Mouse (Mus musculus): ENCODE data around the gene Arhgap24.

The Arhgap24 gene

DNA sequence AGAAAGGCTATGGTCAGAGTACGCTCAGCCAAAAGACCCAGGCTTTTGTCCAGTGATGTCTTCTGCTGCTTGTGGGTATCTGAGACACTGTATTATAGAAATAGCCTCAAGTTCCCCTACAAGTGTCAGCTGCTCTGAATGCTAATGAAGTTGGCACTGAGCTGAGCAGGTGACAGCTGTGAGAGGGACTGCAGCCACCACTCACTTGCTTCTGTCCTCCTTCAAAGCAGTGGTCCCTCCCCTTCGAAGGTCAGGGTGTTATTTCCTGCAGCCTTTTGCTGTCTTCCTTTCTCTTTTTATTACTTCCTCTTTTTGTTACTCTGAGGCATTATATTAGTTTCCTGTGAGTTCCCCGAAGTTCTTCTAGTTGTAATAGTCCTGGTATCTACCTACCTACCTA is 16.0 kb downstream of the Arhgap24 start:
- in situ Hi-C loops (cut with MboI; ENCODE audit: unreplicated experiment in 2 of 2), result loop anchor here (5.0 to 25.0 kb wide), 4 partner anchors 195 to 1635 kb away; partner anchors contain the start of gene Aff1 (in 2 of the 2)

DNA sequence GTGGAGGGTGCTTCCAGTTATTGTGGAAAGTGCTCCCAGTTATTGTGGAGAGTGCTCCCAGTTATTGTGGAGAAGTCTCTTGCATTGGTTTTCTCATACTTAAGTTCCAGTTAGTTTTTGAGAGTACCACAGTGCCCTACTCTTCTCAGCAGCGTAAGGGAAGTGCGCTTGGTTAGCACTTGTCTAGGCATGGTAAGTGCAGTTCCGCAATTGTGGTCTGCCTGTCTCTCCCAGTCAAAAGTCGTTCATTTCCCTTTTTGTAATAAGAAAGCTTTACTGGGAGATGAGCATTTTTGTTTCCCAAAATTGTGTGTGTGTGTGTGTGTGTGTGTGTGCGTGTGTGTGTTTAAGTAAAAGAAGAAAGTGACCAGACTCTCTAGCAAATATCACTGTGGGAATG is 17.6 kb downstream of the Arhgap24 start:
- in situ Hi-C loops (cut with MboI; ENCODE audit: unreplicated experiment in 2 of 2), result loop anchor here (5.0 to 25.0 kb wide), 4 partner anchors 194 to 1636 kb away; partner anchors contain the start of gene Aff1 (in 2 of the 2)

DNA sequence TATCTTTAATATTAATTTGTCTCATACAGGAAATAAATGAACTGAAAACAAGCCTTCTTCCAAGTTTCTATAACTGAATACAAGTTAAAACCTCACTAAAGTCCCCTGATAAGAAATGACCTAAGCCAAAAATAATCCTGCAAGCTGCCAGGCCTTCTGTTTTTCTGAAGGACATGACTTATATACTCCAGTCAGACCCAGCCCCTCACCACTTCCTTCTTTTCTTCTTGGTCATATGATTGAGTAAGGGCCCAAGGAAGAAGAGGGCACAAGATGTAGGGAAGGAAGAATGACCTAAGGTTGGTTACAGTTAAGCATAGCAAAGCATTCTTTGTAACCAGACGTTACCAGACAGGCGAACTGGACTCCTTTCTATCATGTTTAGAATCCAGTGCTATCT is 21.1 kb downstream of the Arhgap24 start:
- in situ Hi-C loops (cut with MboI; ENCODE audit: unreplicated experiment in 2 of 2), result no loop called here

DNA sequence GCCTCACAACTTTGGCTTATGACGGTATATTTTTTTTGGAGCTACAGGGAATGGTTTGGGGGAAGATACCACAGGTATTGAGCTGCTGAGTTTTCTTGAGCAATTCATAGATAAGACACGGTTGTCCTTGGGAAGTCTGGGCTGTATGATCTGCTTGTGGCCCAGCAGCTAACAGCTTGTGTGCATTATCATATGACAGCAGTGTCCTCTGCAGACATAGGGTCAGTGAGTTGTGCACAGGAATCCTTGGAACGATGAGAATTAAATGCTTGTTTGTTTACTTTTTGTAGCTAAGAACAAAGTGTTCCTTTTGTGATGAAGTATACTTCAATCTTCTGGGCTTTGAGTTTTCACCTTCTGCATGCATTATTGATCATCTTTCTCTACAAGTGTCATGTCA is 21.9 kb downstream of the Arhgap24 start:
- in situ Hi-C loops (cut with MboI; ENCODE audit: unreplicated experiment in 2 of 2), result no loop called here

DNA sequence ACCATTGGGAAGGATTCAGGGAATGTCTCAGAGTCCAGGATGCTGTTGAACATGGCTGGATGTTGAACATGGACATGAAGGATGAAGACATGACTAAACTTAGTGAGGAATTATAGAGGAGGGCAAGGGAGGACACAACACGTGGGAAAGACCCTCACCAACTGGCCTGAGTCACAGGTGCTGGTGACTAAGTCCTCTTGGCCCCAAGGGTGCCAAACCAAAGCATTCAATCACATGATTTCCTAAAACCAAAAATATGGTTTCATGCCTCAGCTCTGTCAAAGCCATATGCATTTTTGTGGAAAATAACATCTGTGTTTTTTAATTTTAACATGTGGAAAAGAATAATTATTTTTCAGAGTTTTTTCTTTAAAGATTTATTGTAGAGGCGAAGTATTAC is 22.7 kb downstream of the Arhgap24 start:
- in situ Hi-C loops (cut with MboI; ENCODE audit: unreplicated experiment in 2 of 2), result no loop called here

DNA sequence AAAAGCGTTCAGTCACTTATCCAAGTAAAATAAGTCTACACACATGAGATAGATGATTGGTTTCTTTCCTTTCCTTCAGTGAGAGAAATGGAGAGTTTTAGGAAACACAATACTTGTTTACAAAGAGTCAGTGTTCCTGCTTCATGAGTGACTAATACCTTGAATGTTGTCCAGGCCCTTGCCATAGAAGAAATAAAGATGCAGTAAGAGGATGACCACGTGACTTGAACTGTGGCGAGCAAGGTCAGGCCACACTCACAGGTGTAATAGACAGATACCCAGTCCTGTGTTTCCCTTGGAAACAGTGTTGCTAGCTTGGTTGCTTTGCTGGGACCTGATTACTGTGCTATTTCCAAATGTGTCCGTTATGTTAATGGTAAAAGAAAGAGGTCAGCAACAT is 23.4 kb downstream of the Arhgap24 start:
- in situ Hi-C loops (cut with MboI; ENCODE audit: unreplicated experiment in 2 of 2), result no loop called here

DNA sequence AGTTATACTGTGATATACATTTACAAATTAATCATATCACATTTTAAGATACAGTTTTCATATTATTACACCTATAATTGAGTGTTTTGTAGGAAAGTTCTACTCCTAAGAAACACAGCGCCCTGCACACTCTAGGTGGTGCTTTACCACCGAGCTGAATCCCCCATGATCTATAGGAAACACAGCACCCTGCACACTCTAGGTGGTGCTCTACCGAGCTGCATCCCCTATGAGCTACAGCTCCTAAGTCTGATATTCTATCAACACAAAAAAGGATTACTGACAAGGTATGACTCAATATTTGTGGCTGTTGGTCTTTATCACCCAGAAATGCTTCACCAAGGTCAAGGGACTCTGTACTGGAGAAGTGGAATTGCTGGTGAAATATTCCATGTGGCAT is 27.0 kb downstream of the Arhgap24 start:
- in situ Hi-C loops (cut with MboI; ENCODE audit: unreplicated experiment in 2 of 2), result no loop called here

DNA sequence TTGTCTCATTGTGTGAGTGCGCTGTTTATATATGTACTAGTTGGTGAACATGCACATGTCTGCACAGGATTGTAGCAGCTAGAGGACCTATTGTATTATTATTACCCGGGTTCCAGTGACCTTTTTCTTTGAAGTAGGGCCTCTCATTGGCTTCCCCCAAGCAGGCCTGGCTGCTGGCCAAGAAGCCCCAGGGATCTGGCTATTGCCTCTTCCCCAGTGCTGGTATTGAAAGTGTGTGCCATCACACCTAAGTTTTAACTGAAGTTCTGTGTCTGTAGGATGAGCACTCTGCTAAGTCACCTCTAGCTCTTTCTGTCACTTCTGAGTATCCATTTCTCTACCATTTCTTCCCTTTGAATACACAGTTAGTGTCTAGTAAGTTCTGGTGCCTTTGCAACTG is 28.2 kb downstream of the Arhgap24 start:
- in situ Hi-C loops (cut with MboI; ENCODE audit: unreplicated experiment in 2 of 2), result no loop called here

DNA sequence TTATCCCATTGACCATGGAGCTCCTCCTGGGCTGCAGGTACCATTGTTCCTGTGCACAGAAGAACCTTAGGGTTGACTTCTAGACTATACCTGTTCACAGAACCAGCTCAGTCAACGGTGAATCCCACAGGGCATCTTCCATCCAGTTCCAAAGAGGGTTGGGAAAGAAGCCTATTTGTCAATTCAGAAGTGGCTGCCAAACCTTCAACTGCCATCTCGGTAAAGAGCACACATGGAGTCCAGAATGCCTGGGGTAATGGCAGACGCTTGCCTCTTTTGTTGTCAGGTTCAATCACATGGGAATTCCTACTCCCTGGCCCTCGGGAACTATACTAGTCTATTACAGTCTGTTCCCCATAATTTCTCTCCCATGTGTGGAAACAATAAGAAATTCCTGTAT is 30.5 kb downstream of the Arhgap24 start:
- in situ Hi-C loops (cut with MboI; ENCODE audit: unreplicated experiment in 2 of 2), result no loop called here

DNA sequence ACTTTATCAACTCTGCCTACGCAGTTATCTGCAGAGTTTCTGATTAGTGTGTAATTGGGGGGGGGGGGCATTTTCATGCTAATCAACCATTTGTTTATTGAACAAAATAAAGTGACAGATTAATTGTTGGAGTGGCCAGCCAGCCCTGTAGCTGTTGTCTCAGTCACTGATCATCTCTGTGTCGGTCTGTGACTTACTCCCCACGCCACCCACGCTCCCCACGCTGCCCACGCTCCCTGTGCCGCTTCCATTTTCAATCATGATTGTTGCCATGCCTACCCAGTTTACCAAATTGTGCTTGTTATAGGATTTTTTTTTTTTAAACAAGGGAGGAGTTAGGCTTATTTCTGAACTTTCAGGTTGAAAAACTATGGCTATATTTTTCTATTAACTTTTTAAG is 34.3 kb downstream of the Arhgap24 start:
- in situ Hi-C loops (cut with MboI; ENCODE audit: unreplicated experiment in 2 of 2), result no loop called here

DNA sequence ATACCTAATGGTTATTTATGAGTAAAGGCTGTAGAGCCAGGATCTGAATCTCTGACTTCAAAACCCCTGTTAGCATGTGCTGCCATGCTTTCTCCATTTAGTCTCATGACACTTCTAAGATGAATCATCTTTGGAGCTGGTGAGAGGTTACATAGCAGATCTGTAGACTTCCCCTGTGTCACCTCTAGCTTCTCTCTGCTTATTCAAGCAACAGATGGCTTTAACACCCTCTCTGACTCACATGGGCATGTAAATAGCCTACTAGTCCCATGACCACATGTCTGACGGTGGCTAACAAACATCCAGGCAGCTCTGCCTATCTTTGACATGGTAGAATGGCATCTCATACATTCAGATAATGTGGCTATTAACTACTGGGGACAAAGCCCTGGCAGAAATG is 39.3 kb downstream of the Arhgap24 start:
- in situ Hi-C loops (cut with MboI; ENCODE audit: unreplicated experiment in 2 of 2), result no loop called here

DNA sequence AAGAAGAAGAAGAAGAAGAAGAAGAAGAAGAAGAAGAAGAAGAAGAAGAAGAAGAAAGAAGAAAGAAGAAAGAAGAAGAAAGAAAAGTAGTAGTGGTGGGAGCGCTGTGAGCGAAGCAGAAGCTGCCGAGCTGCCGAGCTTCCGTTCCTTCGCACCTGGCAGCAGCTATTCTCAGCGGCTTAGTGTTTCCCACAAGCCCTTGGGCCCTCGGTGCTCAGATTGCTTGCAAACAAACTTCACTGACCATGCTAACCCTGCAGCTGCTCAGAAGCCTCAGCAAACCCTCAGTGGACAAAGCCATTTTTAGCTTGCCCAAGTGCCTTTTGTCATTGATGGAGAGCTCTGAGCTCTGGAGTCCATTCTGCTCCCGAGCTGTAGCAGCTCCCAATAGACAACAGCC is 54.1 kb downstream of the Arhgap24 start:
- in situ Hi-C loops (cut with MboI; ENCODE audit: unreplicated experiment in 2 of 2), result no loop called here

DNA sequence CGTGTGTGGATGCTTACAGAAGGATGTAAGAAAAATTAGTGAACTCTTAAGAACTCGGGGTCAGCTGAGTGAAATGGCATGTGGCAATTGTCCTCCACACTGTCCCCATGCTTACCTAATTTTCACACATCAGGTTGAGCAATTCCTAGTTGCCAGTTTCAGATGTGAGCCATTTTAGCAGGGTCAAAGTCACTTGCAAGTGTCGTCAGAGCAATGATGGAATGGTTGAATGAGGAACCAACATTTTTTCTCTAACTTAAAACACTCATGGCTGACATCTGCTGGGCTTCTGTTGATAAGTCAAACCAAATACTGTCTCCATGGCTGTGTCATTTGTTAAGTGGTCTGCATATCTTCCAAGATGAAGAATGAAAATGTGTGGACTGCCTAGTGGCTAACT is 56.6 kb downstream of the Arhgap24 start:
- in situ Hi-C loops (cut with MboI; ENCODE audit: unreplicated experiment in 2 of 2), result no loop called here

DNA sequence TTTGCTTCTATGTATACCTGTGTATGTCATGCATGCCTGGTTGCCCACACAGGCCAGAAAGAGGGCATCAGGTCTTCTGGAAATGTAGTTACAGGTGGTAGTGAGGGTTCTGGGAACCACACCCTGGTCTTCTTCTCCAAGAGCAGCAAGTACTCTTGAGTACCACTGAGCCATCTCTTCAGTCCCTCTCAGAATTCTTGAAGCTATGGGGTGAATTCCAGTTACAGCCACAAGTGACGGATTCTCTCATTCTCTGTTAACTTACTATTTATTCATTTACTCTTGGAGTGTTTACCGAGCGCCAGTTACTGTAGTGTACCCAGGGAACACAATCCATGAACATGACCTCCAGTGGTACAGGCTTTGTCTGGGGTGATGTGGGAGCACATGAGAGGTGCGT is 65.1 kb downstream of the Arhgap24 start:
- in situ Hi-C loops (cut with MboI; ENCODE audit: unreplicated experiment in 2 of 2), result no loop called here

DNA sequence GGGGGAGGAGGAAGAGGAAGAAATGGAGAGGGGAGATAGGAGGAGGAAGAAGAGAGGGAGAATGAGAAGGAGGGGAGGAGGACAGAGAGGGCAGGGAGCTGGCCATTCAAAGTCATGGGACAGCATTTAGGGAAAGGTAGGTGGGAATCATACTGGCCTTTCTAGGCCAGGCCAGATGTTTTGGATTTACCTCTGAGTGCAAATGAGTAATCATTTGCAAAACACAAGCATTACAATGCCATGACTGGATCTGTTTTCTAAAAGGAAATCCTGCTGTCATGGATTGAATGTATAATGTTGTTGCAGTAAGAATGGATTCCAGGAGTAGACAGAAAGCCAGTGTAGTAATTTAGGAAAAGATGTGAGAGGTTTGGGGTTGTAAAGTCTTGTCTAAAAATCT is 66.6 kb downstream of the Arhgap24 start:
- in situ Hi-C loops (cut with MboI; ENCODE audit: unreplicated experiment in 2 of 2), result no loop called here

DNA sequence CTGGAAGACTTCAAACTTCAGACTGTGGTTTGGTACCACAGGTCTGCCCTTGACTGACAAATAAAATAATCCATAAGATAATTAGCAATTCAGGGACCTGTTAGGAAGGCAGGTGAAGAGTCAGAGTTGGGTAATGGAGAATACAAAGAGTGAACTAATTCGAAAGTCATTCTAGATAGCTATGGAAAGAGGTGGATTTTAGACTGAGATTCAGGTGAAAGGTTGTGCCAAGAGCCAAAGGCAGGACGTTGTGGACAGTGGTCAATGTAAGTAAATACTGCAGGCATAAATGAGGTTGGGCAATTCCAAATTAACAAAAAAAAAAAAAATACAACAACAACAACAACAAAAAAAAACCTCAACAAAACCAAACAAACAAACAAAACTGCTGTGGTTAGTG is 67.2 kb downstream of the Arhgap24 start:
- in situ Hi-C loops (cut with MboI; ENCODE audit: unreplicated experiment in 2 of 2), result no loop called here

DNA sequence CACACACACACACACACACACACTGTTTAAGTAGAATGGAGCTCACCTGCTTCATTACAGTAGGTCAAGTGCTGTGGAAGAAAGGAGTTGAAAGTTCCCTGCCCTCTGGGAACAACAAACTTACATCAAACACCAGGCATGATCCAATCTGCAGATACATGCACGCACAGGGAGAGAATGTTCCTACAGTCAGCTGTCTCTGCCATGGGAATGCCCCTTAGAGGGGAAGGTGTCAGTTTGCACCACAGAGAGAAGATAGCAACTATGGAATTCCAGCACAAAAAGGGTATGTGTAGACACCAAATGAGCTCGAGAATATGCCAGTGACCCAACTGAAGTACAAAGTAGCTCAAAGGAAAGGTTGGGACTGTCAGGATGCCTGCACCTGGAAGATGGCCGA is 69.0 kb downstream of the Arhgap24 start:
- in situ Hi-C loops (cut with MboI; ENCODE audit: unreplicated experiment in 2 of 2), result loop anchor here in 1 of 2 experiments (10.0 kb wide), 1 partner anchor 125 kb away; no protein-coding TSS in a partner anchor

DNA sequence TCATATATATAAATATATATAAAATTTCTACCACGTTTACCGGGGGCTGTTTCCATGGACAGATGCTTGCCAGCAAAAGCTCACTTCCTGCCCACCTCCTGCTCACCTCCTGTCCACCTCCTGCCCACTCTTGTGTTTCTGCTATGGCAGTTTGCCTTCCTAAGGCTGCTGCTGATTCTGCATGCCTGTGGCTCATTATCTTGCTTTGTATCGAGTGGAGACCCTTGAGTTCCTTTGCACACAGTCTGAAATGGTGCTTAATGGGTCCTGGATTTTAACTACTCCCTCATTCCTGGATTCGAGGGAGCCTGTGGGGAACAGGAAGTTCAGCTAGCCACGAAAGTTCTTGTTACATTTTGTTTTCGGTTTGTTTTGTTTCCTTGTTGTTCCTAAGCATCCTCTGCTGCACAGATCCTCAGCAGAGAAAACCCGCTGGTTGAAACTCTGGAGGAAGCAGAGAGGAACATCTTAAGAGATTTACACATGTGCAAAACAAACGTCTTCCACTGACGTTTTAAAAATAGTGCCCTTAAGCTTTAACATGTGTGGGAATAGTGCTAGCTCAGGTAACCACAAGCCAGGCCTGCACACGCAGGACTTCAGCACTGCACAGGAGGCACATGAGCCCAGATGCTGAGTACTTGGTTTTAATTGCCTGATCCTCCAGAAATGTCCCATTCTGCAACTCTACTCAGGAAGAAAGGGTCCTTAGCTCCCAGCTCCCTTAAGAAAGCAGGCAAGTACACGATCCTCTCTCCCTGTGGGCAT is 69.9 kb downstream of the Arhgap24 start:
- in situ Hi-C loops (cut with MboI; ENCODE audit: unreplicated experiment in 2 of 2), result loop anchor here in 1 of 2 experiments (10.0 kb wide), 1 partner anchor 126 kb away; no protein-coding TSS in a partner anchor

DNA sequence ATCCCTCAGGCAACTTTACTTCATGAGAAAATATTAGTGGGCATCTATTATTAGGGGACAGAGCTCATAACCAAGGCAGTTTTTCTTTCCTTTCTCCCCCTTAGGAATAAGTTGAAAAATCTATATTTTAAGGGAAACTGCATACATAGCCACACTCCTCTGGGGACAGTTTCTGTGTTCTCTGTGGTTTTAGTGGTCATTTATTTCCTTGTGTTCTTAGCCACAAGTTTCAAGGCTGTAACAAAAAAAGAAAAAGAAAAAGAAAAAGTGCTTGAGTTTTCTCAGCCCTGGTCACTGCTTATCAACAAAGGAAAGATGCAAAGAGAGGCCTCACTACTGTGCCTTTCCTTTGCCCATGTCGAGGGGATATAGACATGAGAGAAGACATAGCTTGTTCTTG is 71.3 kb downstream of the Arhgap24 start:
- in situ Hi-C loops (cut with MboI; ENCODE audit: unreplicated experiment in 2 of 2), result loop anchor here in 1 of 2 experiments (10.0 kb wide), 1 partner anchor 128 kb away; no protein-coding TSS in a partner anchor

DNA sequence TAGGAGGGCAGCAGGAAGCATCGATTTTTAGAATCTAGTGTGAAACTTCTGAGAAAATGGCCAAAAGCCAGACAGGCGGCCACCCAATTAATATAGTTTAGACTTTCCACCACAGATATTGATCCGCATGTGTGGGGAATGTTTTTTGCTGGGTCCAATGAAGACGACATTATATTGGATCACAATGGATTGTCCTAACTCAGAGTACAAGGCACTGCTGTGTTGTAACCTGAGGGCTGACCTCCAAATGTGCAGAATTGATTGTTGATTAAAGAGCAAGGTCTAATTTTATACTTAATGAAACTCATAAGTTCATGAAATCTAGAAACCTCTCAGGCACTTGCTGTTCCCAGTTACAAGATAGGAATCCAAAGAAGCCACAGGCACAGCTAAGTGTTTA is 74.8 kb downstream of the Arhgap24 start:
- in situ Hi-C loops (cut with MboI; ENCODE audit: unreplicated experiment in 2 of 2), result loop anchor here in 1 of 2 experiments (10.0 kb wide), 1 partner anchor 131 kb away; no protein-coding TSS in a partner anchor

DNA sequence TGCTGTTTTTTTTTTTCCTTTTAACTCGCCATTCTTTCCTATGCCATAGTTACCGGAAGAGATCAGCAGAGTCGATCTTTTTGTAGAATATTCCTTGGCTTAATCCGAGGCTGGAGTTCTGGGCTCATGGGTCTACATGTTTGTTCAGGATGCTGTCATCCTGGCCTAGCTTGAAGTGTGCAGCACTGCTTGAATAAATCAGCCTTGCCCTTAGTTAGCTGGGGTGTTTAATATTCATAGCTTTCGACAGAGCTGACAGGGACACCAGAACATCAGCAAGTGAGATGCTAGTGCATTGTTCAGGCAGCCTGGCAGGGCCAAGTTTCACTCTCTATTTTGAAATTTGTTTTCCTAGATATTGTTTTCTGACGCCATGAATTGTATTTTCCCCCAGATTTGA is 79.1 kb downstream of the Arhgap24 start:
- in situ Hi-C loops (cut with MboI; ENCODE audit: unreplicated experiment in 2 of 2), result no loop called here

DNA sequence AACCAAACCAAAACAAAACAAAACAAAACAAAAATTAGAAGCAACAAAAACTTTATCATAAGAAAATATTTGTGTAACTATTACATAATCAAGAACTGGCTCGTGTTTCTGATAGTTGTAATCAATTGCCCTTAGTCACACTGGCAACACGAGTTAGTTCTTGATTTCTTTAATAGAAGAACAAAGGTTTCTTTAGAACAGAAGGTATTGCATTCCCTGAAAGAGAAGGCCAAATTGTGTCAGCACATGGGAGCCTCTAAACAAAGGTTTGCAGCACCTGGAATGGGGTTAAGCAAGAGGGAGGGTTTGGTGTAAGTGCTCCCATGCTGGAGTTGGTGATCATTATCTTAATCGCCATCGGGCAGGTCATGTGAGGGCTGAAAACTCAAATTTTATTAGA is 82.8 kb downstream of the Arhgap24 start:
- in situ Hi-C loops (cut with MboI; ENCODE audit: unreplicated experiment in 2 of 2), result no loop called here

All from v-Abl transformed pro-B cells (cell line).